Mouse (Mus musculus) adrenal gland, adult (tissue): ENCODE measurements around the gene Nxn.

Experiments used
- DNase-seq, 2 experiments: peaks; one replicate each; pipeline ENCODE4 v3.0.0; 2022 to 2023; ENCODE audit warnings: low spot score in 1 of 2; ENCODE audit not compliant: inconsistent age in 2 of 2

Nxn gene

GRCm38 (mm10) chr11:76398798-76399586 lies at the start of gene Nxn:
TSS of gene Nxn (minus strand) at chr11:76399140.
- DNase-seq, result peak; percentile 95 to 98

- peak in 1 of 2 experiments; percentile 50 for DNase-seq
Observed at GRCm38 (mm10) chr11:76446251-76446650, 47.3 kb upstream of the Nxn start.

- no peak for DNase-seq
Observed at GRCm38 (mm10) chr11:76445459-76445858, 46.5 kb upstream of the Nxn start.

GRCm38 (mm10) chr11:76439666-76440065 lies 40.7 kb upstream of the Nxn start:
- DNase-seq, result no peak

DNA sequence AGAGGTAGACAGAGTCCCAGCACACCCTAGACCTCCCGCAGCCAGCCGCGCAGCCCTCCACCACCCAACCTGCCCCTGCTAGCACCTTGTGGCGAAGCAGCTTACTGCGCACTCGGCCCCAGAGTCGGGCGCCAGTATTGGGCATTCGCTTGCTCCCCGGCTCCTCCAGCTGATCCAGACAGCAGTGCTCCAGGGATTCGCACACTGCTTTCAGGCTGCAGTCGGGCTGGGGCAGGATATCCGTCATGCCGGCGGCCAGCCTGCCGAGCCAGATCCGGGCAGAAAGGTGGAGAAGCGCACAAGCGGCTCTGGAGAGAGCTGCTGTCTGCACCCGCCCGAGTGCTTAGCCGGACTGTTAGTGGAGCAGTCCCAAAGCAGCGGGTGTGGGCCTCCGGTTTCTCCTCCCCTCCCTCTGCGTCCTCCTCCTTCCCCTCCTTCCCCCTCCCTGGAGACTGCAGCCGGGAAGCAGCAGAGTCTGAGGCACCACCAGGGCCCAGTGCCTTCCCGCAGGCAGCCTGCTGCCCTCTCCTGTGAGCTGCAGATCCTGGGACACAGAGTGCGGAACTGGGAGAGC lies 38.0 kb upstream of the Nxn start:
- DNase-seq, result peak; percentile 59 to 78

- DNase-seq, result peak in 1 of 2 experiments; percentile 40
Observed at GRCm38 (mm10) chr11:76436009-76436408, 37.1 kb upstream of the Nxn start.

- peak in 1 of 2 experiments; percentile 63 for DNase-seq
Observed at GRCm38 (mm10) chr11:76429966-76430631, 31.2 kb upstream of the Nxn start.

- no peak for DNase-seq
Observed at GRCm38 (mm10) chr11:76429556-76429955, 30.6 kb upstream of the Nxn start.

DNA sequence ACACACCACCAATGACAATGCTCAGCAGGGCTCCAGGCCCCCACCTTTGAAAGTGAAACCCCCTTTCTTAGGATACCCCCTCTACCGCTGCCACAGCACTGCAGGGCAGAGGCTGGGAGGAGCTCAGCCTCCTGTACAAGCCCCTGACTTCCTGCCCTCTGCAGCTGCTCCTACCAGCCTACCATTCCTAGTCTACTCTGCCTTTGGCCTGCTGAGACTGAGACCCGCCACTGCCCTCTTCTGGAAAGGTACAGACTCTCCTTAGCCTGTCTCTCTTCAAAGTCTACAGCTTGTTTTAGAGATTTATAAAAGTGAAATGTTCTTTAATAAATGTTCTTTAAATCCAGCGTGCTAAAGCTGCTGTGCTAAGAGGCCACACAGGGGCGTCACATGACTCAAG lies 30.1 kb upstream of the Nxn start:
- no peak for DNase-seq

- DNase-seq, result no peak
Observed at GRCm38 (mm10) chr11:76427781-76428180, 28.8 kb upstream of the Nxn start.

DNA sequence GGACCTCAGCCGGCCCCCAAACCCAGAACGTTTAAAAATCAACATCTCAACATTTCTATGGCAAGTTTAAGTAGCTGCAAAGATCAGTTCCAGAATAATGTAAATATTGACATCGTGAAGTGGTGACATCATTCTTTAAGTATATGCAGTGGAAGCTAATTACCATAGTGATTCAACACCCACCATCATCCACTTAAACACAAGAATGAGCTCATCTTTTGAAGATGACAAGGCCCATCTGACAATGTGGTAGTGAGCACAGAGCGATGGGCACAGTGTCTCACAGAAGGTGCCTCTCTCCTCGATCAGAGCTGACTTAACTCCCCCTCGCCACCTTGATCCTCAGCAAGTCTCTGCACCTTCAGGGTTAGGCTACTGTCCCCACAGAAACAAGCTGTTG lies 26.8 kb upstream of the Nxn start:
- DNase-seq, result no peak

DNA sequence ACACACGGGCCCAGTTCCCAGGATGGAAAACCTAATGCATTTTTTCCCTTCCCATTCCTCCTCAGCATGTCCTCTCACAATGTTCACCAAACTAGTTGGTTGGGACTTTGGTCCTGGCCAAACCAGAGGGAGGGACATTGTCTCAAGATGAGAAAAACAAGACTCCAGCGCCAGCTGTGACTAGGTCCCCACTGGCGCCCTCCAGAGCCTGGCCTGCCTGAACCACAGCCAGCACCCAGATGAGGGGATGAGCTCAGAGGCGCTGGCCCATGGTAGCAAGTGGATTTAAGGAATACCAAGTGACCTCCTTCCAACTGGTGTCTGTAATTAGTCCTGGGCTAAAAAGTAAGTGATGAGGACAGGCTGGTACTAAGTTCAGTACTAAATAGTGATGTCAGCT lies 22.0 kb upstream of the Nxn start:
- no peak for DNase-seq

- no peak for DNase-seq
Observed at GRCm38 (mm10) chr11:76419179-76419578, 20.2 kb upstream of the Nxn start.

GRCm38 (mm10) chr11:76418423-76418822 lies 19.5 kb upstream of the Nxn start:
- DNase-seq, result peak; percentile 77 to 91

- no peak for DNase-seq
Observed at GRCm38 (mm10) chr11:76415985-76416384, 17.0 kb upstream of the Nxn start.

- peak in 1 of 2 experiments; percentile 69 for DNase-seq
Observed at GRCm38 (mm10) chr11:76415001-76415400, 16.1 kb upstream of the Nxn start.

GRCm38 (mm10) chr11:76413202-76413601 lies 14.3 kb upstream of the Nxn start:
- DNase-seq, result no peak

- peak; percentile 40 to 75 for DNase-seq
Observed at GRCm38 (mm10) chr11:76410826-76411225, 11.9 kb upstream of the Nxn start.

GRCm38 (mm10) chr11:76406702-76407583 lies 8.0 kb upstream of the Nxn start, which contains the start of gene Timm22:
TSS of gene Timm22 (plus strand) at chr11:76406952.
- peak; percentile 95 to 99 for DNase-seq

GRCm38 (mm10) chr11:76405626-76406264 lies 6.8 kb upstream of the Nxn start:
- no peak for DNase-seq
